Mouse (Mus musculus): ENCODE data around the gene Sept1. TPM values are rescaled to one million over a fixed set of nuclear protein-coding genes. Genes with fewer than 3 reads are reported as not detected.

The Sept1 gene
- polyA plus RNA-seq (2012; ENCODE audit: low replicate concordance): 439 and 604 TPM in 2 replicates

DNA sequence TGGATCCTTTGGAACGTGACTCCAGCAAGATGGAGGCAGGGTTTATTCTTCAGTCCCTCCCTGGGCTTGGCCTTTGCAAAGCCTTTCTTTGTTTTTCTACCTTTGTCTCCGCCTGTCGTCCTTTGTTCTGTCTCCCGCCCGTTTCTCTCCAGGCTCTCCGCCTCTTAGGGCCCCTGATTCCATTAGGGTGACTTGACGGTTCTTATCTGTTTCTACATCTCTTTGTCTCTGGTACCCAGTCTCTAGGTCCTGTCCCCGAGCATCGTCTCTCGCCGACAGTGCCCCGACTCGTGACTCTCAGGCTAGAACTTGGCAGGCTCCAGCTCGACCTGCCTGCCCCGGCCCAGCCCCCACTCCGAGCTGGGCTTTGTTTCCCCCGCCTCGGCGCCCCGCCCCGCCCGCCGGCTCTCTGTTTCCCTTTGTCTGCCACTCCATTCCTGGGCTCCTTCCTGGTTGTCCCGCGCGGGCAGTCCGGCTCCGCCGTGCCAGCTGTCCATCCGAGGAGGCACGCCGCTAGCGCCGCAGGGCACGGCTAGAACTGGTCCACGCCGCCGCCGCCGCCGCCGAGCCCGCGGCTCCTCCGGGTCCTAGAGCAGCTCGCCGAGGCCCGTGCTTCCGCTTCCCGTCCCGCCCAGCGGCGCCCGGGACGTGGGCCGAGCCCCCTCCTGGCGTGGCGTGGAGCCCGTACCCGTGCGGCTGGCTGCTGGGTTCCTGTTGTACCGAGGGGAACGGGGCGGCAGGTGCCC lies at the start of gene Sept1, which contains the start of gene Zfp553:
Sept1 (minus strand) TSS at position 509 of the 746 bp plus-strand sequence.
Zfp553 (plus strand) TSS at position 440 of the 746 bp plus-strand sequence.

DNA sequence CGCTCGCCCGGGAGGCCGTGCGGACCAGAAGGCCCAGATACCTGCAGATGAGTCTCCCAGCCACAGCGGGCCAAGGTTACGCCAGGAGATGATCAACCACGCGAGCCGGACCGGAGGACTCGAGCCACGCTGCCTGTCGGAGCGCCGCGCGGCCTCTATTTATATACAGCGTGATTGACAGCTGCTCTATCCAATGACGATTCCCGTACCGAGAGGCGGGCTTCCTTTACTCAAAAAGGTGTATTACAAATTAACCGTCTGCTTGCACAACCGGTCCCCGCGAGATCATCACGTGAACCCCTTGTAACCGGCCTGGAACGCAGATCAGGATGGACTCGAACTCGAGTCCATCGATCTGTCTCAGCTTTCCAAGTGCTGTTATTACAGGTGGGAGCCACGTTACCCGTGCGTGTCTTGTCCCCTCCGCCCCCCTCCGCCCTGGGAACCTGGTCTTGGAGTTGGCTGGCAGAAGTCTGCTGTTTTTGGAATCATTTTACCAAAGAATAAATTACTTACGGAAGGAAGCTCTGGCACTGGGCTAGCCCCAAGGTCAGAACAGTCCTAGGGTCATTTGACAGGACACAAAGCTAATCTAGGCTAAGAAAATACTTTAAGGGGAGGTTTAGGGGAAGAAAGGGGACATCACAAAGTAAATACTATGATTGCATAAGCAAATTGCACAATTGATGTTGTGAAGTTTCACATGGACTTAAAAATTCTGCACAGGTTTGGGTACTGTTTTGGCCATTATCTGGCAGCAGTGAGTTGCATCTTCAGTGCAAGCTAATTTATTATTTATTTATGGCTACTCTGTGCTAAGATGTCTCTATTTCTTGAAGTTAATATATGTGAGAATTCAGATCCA lies 41.2 kb upstream of the Sept1 start, which contains the start of gene Sephs2:
Sephs2 (minus strand) TSS at position 131 of the 865 bp plus-strand sequence.

DNA sequence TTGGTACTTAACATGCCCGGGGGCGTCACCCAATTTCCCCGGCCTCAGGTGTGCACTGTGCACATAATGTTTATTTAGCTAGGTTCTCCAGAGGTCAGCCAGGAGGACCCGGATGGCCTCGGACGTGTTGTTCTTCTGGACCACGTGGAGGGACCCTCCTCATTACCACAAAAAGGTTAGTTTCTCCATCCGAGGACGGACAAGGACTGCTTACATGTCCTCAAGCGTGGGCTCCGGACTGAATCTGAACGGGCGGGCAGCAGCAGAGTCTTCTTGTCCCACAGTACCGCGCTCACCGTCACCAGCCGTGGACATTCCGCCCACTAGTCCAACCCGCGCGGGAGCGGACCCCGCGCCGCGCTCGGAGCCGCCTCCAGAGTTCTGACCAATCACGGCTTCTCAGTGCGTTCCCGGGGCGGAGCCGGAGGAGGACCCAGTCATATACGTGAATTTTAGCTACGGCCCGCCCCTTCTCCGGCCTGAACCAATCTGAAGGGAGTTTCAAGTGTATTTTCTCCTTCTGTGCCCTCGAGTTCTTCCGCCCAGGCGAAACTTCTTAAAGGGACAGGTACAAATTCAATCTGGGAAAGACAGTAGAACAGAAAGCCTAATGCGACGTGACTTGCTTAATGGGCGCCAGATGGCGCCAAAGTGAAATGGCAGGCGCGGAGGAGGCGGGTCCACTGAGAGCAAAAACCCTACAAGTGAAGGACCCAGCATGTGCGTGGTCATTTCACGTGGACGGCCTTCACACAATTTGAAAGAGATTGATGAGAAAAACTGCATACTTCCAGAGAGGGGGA lies 27.6 kb upstream of the Sept1 start, which contains the start of gene Dctpp1:
Dctpp1 (minus strand) TSS at position 401 of the 803 bp plus-strand sequence.

DNA sequence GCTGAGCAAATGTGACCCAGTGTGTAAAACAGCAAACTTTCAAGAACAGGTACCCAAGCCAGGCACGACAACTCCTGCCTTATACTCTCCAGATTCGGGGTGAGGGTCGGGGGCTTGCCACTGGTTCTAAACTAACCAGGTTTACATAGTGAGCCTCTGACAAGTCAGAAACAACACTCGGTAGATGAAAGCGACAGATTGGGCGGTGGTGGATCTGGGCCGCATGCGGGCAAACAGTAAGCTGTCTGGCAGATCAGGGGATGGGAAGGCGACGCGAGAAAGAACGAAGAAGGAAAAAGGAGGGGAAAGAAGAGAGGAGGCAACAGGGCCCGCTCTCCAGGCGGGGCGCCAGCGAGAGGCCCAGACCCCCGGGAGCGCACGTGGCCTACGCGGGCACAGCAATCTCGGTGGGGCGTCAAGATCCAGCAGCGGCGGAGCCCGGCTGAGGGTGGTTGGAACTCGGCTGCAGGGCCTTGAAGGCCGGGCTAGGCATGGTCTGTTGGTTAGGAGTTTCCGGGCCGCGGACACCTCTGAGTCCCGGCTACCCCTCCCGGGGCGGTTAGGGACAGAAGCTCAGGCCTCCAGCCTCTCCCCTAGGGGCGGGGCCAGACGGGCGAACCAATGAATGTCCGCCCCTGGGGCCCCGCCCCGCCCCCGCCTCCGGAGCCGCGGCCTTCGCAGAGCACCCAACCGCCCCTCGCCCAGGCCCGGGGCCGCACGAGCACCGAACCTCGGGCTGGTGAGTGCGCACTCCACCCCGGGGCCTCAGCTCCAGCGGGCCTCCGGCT lies 11.1 kb upstream of the Sept1 start, which contains the start of gene Zfp771:
Zfp771 (plus strand) TSS at position 405 of the 788 bp plus-strand sequence.

DNA sequence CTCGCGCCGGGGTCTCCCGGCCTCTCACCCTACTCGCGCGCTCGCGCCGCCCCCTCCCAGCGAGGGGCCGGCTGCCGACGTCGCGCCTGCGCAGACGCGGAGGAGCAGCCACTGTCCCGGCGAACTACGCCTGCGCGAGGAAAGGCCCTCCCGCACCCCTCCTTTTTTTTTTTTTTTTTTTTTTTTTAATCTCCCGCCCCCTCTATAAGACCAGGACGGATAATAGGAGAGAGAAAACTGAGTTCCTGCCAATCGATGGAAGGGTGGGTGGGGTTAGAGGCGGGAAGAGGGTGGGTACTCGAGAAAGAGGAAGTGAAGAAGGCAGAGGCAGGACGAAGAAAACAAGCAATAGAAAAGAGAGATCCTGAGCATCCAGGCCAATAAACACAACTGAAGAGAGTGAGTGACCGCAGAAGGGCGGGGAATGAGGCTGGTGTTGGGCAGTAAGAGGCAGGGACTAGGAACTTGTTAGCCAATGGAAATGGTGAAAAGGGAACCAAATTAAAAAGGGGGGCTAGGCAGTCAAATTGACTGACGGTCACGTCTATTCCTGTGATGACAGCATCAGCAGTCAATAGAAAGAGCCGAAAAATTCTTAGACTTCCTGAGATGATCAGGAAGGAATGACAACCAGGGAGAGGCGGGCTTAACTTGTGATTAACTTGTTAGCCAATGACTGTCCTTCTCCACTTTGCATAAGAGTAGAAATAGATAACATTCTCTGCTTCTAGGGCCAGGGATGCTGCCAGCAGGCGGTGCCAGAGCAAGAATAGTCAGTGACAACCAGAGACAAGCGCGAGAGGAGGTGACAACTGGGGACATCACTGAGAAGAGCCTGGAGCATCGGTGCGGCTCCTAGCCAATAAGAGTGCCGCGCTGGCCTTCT lies 24.1 kb downstream of the Sept1 start, which contains the start of gene Mylpf:
Mylpf (plus strand) TSS at position 338 of the 886 bp plus-strand sequence.

DNA sequence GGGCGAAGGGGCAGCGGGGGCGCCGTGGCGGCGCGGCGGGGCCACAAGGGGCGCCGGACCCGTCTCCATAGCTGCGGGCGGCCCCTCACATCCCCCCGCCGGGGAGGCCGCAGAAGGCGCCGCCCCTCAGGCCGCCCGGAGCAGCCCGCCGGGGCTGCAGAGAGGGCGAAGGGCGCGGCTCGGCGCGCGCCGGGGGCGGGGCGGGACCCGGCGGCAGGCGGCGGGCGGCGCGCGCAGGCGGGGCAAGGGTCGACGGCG lies 24.7 kb downstream of the Sept1 start, which contains the start of gene Tbc1d10b:
Tbc1d10b (minus strand) TSS at position 174 of the 258 bp plus-strand sequence.

DNA sequence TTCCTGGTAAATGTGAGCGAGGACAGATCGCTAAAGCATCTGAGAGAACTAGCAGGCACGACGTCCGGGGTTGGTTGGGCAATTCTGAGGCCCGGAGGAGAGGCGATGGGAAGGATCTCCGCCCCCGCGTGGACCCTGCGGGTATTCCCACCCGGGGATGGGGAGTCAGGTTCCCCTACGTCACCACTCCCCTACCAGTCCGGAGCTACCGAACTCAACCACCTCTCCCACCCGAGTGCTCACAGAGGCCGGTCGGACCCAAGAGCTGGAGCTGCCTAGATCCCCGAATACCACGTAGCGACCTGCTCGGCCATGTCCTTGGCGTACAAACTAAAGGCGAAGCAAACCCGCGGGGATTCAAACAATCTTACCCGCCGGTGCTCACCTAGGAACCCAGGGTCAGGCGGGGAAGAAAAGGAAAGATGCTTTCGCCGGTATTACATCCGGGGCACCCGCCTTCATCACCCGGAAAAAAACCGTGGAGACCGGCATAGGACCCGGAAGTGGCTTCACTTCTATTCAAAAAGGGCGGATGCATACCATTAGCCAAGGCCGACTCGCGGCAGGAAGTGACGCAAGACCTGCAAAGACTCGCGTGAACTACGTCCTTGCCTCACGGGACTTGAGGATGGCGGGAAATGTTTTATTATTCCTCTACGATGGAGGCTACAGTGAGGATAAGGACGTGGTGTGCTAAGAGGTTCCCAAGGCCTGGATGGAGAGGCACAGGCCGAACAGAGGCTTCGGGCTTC lies 37.2 kb downstream of the Sept1 start, which contains the start of gene Cd2bp2:
Cd2bp2 (minus strand) TSS at position 507 of the 752 bp plus-strand sequence.

Other genes starting within 250 kb of the Sept1 start
- 12.2 and 16.3 TPM in 2 replicates for gene Mvp, start 218.5 kb downstream of the Sept1 start, polyA plus RNA-seq (2012; ENCODE audit: low replicate concordance)
- not detected in 2 replicates for gene Pagr1b, start 216.6 kb downstream of the Sept1 start, polyA plus RNA-seq (2012; ENCODE audit: low replicate concordance)
- gene Pagr1a, start 215.8 kb downstream of the Sept1 start, polyA plus RNA-seq (2012; ENCODE audit: low replicate concordance): 0.99 and 28.8 TPM in 2 replicates
- 89.5 and 197 TPM in 2 replicates for gene Gm42742, start 212.0 kb downstream of the Sept1 start, polyA plus RNA-seq (2012; ENCODE audit: low replicate concordance)
- gene Prrt2, start 211.9 kb downstream of the Sept1 start, polyA plus RNA-seq (2012; ENCODE audit: low replicate concordance): 0.20 and 7.0 TPM in 2 replicates
- gene Maz, start 206.1 kb downstream of the Sept1 start, polyA plus RNA-seq (2012; ENCODE audit: low replicate concordance): 992 and 1,684 TPM in 2 replicates
- 23.8 and 26.3 TPM in 2 replicates for gene Kif22, start 190.7 kb downstream of the Sept1 start, polyA plus RNA-seq (2012; ENCODE audit: low replicate concordance)
- not detected in 2 replicates for gene Zg16, start 145.8 kb downstream of the Sept1 start, polyA plus RNA-seq (2012; ENCODE audit: low replicate concordance)
- 99.5 and 130 TPM in 2 replicates for gene AI467606, start 141.8 kb downstream of the Sept1 start, polyA plus RNA-seq (2012; ENCODE audit: low replicate concordance)
- 1.9 and 3.6 TPM in 2 replicates for gene Qprt, start 110.9 kb downstream of the Sept1 start, polyA plus RNA-seq (2012; ENCODE audit: low replicate concordance)
- gene Spn, start 95.3 kb downstream of the Sept1 start, polyA plus RNA-seq (2012; ENCODE audit: low replicate concordance): 73.3 and 200 TPM in 2 replicates
- gene Cd2bp2, start 37.1 kb downstream of the Sept1 start, polyA plus RNA-seq (2012; ENCODE audit: low replicate concordance): 55.9 and 67.9 TPM in 2 replicates
- 87.2 and 117 TPM in 2 replicates for gene Tbc1d10b, start 24.7 kb downstream of the Sept1 start, polyA plus RNA-seq (2012; ENCODE audit: low replicate concordance)
- 2.1 TPM in 1 of 2 replicates, not detected in the other for gene Mylpf, start 24.2 kb downstream of the Sept1 start, polyA plus RNA-seq (2012; ENCODE audit: low replicate concordance)
- gene Zfp553, start 69 bp downstream of the Sept1 start, polyA plus RNA-seq (2012; ENCODE audit: low replicate concordance): 17.3 and 29.4 TPM in 2 replicates
- gene Zfp771, start 11.1 kb upstream of the Sept1 start, polyA plus RNA-seq (2012; ENCODE audit: low replicate concordance): 141 and 154 TPM in 2 replicates
- gene Dctpp1, start 27.6 kb upstream of the Sept1 start, polyA plus RNA-seq (2012; ENCODE audit: low replicate concordance): 23.3 and 79.5 TPM in 2 replicates
- 61.1 and 61.8 TPM in 2 replicates for gene Sephs2, start 40.9 kb upstream of the Sept1 start, polyA plus RNA-seq (2012; ENCODE audit: low replicate concordance)
- gene Itgal, start 63.1 kb upstream of the Sept1 start, polyA plus RNA-seq (2012; ENCODE audit: low replicate concordance): 8.1 and 8.8 TPM in 2 replicates
- 5.9 and 11.1 TPM in 2 replicates for gene Zfp768, start 112.5 kb upstream of the Sept1 start, polyA plus RNA-seq (2012; ENCODE audit: low replicate concordance)
- gene Zfp747, start 142.9 kb upstream of the Sept1 start, polyA plus RNA-seq (2012; ENCODE audit: low replicate concordance): 1.4 and 3.4 TPM in 2 replicates
- gene 9130019O22Rik, start 154.0 kb upstream of the Sept1 start, polyA plus RNA-seq (2012; ENCODE audit: low replicate concordance): 0.37 and 0.74 TPM in 2 replicates
- 1.5 and 2.1 TPM in 2 replicates for gene E430018J23Rik, start 160.5 kb upstream of the Sept1 start, polyA plus RNA-seq (2012; ENCODE audit: low replicate concordance)
- 0.59 and 1.0 TPM in 2 replicates for gene Zfp764, start 173.7 kb upstream of the Sept1 start, polyA plus RNA-seq (2012; ENCODE audit: low replicate concordance)
- 18.8 and 19.7 TPM in 2 replicates for gene Zfp688, start 188.9 kb upstream of the Sept1 start, polyA plus RNA-seq (2012; ENCODE audit: low replicate concordance)
- 6.3 and 11.5 TPM in 2 replicates for gene Zfp689, start 216.0 kb upstream of the Sept1 start, polyA plus RNA-seq (2012; ENCODE audit: low replicate concordance)
- 97.0 and 102 TPM in 2 replicates for gene Prr14, start 226.5 kb upstream of the Sept1 start, polyA plus RNA-seq (2012; ENCODE audit: low replicate concordance)
- 513 and 735 TPM in 2 replicates for gene Fbrs, start 246.1 kb upstream of the Sept1 start, polyA plus RNA-seq (2012; ENCODE audit: low replicate concordance)